Mouse (Mus musculus): ENCODE results near the gene Inava. TPM values are rescaled to one million over a fixed set of nuclear protein-coding genes. Genes with fewer than 3 reads are reported as not detected.

Inava gene
- polyA plus RNA-seq, 1 experiment = 10.5 TPM

- TF ChIP-seq CTCF (conservative IDR thresholded peaks at IDR 0.05; ENCODE audit: insufficient read depth, insufficient read length, low read depth, low read length) = no peak
- no peak for TF ChIP-seq POLR2A (IDR thresholded peaks at IDR 0.05; ENCODE audit: low read depth, low read length)
- H3K36me3 ChIP-seq (ENCODE audit: control insufficient read depth, insufficient read depth, low read length) = no peaks in the 10 kb centered on the region
- H3K27me3 ChIP-seq (replicated peaks; ENCODE audit: control insufficient read depth, insufficient read depth, low read length) = no peaks in the 10 kb centered on the region
- no peak overlapping the region for H3K4me3 ChIP-seq (ENCODE audit: insufficient read depth, low read depth, low read length)
- H3K27ac ChIP-seq (ENCODE audit: insufficient read depth, low read depth, low read length) = no peak overlapping the region
- DNase-seq = no peak
- WGBS = 89% methylated on average over 2 of the region's 2 CpGs
- H3K4me1 ChIP-seq (ENCODE audit: control insufficient read depth, insufficient read depth, low read length) = no peaks in the 10 kb centered on the region
Observed at GRCm38 (mm10) chr1:136165436-136165835, 68.6 kb downstream of the Inava start.

Other genes with a start within 250 kb of the Inava start
- 0.61 and 0.78 TPM in 2 replicates for gene Igfn1, start 227.9 kb downstream of the Inava start, polyA plus RNA-seq (2012; rRNA removed)
- gene Tmem9, start 226.1 kb downstream of the Inava start, polyA plus RNA-seq (2012; rRNA removed) = 139 and 160 TPM in 2 replicates
- not detected in 2 replicates for gene Ascl5, start 183.5 kb downstream of the Inava start, polyA plus RNA-seq (2012; rRNA removed)
- gene Cacna1s, start 181.5 kb downstream of the Inava start, polyA plus RNA-seq (2012; rRNA removed) = 0.12 and 4.3 TPM in 2 replicates
- gene Kif21b, start 102.9 kb downstream of the Inava start, polyA plus RNA-seq (2012; rRNA removed) = 1.3 and 4.2 TPM in 2 replicates
- 0.10 and 0.44 TPM in 2 replicates for gene Mroh3, start 21.4 kb downstream of the Inava start, polyA plus RNA-seq (2012; rRNA removed)
- gene Gpr25, start 26.6 kb upstream of the Inava start, polyA plus RNA-seq (2012; rRNA removed) = 0.09 and 0.30 TPM in 2 replicates
- gene Camsap2, start 111.8 kb upstream of the Inava start, polyA plus RNA-seq (2012; rRNA removed) = 6.9 and 8.6 TPM in 2 replicates
- gene Ddx59, start 181.0 kb upstream of the Inava start, polyA plus RNA-seq (2012; rRNA removed) = 4.3 and 4.9 TPM in 2 replicates
- gene Kif14, start 232.1 kb upstream of the Inava start, polyA plus RNA-seq (2012; rRNA removed) = 0.04 and 0.05 TPM in 2 replicates

Data from kidney, adult 2 months (tissue).